Mouse (Mus musculus) liver, adult 2 months (tissue): ENCODE measurements around the gene March8.

Experiments
- CTCF ChIP-seq: fragments of 200-500 bp; IDR thresholded peaks from 2 replicates; pipeline ENCODE4 v1.5.1; 2011; ENCODE audit warnings: low read depth, low read length, control low read depth
- POLR2A ChIP-seq: fragments of 200-500 bp; IDR thresholded peaks from 2 replicates; pipeline ENCODE4 v1.6.1; 2011; ENCODE audit warnings: low read length, control low read depth; ENCODE audit not compliant: insufficient read depth; ENCODE audit errors: extremely low read depth

DNA sequence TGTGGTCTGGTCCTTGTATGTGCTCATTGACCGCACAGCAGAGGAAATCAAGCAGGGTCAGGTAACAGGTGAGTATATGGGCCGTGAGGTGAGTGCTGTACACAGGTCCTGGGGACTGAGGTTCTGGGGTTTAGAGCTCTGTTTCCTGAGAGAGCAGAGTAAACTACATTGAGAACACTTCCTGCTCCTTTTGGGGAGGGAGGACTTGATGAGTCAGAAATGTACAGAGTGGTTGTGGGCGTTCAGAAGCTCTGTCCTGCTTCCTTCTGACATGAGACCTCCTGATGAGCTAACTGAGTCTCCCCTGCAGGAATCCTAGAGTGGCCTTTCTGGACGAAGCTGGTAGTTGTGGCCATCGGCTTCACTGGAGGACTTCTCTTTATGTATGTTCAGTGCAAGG is 67.9 kb downstream of the March8 start:
- TF ChIP-seq CTCF (no peak), POLR2A (no peak)
